Mouse (Mus musculus) lung, postnatal 25 days (tissue): Measurements from ENCODE around the gene Cgref1.
A peak's percentile ranks its signal among the peaks of the same experiment; 100 is the strongest.

Experiments
- DNase-seq: peaks from one replicate; pipeline ENCODE4 v3.0.0; 2022; ENCODE audit warnings: low spot score

The Cgref1 gene

DNA sequence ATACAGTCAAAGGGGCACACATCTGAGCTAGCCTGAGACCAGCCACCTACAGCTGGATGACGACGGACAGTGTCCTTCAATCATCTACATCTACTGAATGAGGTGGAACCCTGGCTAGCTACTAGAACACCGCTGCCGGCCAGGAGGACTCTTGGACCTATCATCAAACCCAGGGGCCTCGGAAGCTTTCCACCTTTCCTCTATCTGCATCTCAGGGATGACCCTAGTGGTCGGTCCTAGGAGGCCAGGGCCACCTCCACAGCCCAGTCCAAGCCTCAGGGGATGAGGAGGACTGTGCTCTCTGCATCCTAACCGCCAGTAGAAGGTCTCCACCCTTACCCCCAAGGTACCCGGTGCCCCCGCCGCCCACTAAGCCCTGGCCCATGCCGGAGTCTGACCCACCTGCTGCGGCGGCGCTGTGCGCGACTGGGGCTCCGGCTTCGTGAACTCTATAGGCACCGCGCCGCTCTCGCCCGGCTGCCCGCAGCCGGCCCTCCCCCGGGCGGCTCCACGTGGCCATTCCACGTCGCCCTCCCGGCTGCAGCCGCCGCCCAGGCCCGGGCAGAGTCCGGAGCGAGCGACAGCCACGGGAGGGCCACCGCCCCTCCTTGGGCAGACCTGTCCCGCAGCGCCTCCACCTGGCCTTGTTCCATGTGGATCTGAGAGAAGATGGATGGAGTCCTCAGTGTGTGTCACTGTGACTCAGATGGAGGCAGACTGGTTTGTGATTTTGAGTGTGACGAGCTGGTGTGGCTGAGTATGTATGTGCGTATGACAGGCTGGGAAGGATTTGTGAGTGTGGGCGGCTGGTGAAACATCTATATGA lies at the start of gene Cgref1:
Gene Cgref1, minus strand, starts transcription at position 636 of the 826 bp plus-strand sequence.
- DNase-seq = peak; percentile 53

DNA sequence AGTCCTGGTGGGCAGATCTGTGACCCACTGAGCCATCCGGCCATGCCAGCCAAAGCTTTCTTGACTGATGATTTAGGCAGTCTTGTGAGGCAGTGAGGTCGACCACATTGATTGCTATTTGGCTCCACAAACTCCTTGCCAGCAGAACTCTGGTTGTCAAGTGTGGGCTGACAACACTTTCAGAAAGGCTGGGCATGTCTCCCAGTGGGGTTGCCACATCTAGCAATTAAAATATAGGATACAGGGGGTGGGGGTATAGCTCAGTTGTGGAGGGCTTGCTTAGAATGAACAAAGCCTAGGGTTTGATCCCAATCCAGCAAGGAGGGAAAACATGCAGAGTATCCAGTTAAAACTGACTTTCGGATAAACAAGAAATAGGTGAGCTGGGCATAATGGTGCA lies 48.7 kb upstream of the Cgref1 start:
- DNase-seq = no peak

- no peak for DNase-seq
These were observed 47.7 kb upstream of the Cgref1 start for GRCm38 (mm10) chr5:30992980-30993676.

GRCm38 (mm10) chr5:30982357-30982756 lies 37.0 kb upstream of the Cgref1 start:
- no peak for DNase-seq

GRCm38 (mm10) chr5:30974870-30975656 lies 29.7 kb upstream of the Cgref1 start:
- DNase-seq = no peak

- no peak for DNase-seq
These were observed 24.0 kb upstream of the Cgref1 start for GRCm38 (mm10) chr5:30969440-30969839.

DNA sequence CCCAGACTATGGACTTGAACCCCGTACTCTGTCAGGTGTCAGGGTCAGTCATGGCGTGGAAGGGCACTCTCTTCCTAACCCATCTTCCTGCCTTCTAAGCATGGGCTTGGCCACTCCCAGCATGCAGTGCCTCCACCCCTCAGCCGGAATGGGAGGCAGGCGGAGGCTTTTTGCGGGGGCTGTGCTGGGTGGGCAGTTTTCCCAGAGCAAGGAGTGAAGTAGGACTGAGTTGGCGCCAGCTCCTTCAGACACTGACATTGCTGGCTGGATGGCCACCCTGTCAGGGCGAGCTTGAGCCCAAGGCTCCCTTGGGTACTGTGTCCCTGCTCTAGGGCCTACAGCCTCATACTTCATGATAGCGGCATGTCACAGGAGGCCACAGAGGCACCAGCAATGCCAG lies 23.0 kb upstream of the Cgref1 start, which contains the start of gene Tcf23:
Gene Tcf23, plus strand, starts transcription at position 247 of the 400 bp plus-strand sequence.
- no peak for DNase-seq

DNA sequence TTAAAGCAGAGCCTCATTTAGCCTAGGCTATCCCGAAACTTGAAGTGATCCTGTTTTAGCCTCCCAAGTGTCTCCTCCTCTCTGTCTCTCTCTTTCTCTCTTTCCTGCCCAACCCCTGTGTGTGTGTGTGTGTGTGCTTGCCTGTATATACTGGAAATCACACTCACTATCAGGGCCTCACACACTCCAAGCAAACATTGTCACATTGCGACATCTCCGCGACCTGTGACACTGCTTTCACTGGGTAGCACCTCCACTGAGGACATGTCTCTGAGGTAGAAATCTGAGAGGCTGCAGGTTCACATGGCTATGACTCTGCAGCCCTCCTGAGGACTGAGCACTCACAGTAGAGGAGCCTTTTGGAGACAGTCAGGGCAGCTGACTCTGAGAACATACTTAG lies 20.8 kb upstream of the Cgref1 start:
- no peak for DNase-seq

DNA sequence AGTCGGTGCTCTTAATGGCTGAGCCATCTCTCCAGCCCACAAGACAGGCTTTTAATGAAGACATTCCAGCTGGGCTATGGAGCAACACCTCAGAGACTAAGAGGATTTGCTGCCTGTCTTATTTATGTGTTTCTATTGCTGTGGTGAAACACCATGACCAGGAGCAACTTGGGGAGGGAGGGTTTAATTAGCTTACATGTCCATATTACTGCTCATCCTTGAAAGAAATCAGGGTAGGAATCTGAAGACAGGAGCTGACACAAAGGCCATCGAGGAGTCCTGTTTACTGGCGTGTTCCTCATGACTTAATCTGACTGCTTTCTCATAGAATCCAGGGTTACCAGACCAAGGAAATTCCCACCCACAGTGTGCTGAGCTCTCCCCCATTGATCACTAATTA lies 18.5 kb upstream of the Cgref1 start:
- no peak for DNase-seq

DNA sequence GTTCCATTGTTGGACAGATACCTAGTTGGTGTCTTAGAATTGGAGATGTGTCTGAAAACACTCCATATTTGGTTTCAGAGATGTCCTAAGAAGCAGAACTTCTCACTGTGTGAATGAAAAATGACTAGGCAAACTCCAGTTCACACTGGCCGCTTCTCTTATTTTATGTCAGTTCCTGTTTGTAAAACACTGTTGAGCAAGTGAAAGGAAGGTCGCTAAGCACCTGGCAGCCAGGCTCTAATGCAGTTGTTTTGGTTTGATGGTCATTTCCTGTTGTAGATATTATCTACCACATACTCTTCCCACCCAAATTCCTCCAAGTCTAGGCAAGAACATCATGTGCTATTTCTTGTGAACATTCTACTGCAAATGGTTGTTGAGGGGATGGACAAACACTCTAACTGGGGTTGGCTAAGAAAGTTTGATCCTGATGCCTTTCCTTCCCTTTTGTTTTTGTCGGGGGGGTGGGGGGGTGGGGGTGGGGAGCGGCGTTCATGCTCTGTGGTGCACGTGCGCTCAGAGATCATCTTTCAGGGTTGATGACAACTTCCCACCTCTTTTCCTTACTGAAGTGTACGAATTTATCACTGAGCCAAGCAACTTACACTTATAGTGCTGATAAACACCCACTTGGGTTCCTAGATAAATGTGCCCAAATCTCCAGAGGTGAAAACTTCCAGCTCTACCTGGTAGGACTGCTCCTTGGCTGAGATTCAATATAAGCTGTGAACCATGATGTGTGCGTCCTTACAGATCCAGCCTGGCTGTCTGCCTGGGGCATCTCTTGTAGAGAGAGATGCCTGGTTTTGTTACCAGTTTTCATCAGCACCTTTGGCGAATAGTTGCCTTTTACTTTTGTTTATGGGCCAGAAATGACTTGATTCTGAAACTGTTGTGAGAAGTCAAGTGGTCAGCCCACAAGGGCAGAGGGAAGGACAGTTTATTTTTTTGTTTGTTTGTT lies 16.4 kb upstream of the Cgref1 start:
- DNase-seq = peak; percentile 55

DNA sequence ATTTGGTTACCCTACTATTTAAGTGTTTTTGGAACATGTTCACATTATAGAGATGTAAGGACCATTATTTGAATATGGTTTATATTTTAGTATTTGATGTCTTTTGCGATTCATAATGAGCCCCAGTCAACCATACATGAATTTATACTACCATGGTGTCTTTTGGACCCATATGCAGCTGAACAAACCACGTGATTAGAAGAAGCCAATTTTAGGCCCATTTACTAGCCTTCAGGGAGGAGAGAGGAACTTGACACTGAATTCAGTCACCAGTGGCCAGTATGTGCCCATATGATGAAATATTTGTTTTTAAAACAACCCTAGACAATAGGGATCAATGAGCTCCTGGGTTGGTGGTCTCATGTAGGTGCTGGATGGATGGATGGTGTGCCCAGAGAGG lies 15.4 kb upstream of the Cgref1 start:
- no peak for DNase-seq

DNA sequence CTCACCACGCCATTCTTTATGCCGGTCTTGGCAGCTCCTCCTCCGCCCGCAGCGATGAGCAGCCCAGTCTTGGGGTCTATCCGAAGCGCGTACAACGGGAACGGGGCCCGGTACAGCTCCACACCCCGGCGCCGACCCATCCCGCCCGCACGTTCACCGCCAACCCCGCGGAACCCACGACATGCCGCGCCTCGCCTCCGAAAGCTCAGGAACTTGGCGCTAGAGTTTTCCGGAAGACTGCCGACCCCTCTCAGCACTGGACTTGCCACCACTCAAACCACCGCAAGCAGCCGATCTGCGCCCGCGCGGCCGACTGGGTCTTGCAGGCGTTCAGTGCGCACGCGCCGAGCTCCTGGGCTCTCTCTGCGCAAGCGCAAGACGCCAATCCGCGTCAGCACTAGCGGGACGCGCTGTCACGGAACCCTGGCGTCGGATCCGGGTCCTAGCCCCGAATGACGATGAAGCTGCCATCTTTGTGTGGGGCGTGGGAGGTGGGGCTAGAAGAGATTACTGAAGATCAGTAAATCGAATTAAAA lies 14.6 kb upstream of the Cgref1 start, which contains the start of gene Preb:
Gene Preb, minus strand, starts transcription at position 396 of the 536 bp plus-strand sequence.
- DNase-seq = peak; percentile 98

DNA sequence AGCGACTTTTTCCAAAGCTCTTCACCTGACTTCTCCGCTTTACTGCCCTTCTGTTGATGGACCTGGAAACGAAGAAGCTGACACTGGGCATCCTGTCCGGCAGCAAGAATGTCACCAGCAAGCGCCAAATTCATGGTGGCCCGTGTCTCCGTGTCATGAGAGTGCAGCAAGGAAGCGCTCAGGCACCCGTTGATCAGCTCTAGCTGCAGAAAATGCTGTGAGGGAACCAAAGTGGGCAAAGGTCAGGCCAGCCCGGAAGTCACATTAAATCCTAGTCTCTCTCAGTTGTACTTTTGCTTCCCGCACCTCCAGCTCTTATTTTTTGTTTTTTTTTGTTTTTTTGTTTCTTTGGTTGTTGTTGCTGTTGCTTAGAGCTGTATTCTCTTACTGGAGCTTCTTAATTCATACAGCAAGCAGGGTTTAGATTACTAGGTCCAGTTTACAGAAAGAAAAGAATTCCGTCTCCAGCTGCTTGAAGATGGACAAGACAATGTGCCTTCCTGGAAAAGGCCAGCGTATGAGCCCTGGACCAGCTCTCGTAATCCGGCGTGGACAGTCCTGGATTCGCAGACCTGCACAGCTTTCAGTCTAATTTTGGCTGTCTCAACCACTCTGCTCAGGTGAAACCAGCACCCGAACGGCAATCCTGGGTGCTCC lies 13.9 kb upstream of the Cgref1 start:
- no peak for DNase-seq

DNA sequence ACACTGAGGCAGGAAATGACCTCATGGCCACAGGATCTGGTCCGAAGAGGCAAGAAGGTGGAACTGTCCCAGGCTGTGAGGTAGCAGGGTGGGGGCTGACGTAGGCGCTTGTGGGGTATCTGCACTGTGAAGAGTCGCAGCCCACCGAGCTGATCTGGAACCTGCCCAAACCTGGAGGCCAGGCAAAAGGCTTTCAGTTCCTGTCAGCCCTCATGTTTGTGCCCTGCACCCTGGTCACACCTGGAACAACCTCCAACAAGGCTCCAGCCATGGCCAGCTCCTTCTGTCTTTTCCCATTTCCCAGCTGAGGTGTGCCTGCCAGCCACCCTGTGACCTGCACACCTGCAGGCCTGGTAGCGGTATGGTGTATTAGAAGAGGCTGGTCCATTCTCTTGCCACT lies 12.5 kb upstream of the Cgref1 start:
- DNase-seq = no peak

- no peak for DNase-seq
These were observed 10.4 kb upstream of the Cgref1 start for GRCm38 (mm10) chr5:30955751-30956150.

GRCm38 (mm10) chr5:30954556-30954955 lies 9.2 kb upstream of the Cgref1 start:
- no peak for DNase-seq

DNA sequence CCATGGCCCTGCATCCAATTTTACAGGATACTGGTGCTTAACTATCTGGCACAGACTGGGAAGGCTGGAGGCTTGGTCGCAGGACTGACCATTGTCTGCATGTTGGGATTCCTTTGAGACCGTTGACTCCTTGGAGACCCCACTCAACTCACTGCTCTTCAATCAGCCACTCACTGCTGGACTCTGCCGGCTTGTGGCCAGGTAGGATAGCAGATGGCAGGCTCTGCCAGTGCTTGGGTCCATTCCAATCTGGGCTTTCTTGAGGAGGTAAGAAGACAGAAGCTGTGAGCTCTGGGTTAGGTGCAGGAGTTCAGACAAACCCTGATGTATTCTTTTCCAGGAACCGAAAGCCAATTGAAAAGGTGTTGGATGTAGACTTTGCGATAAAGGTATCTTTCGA lies 8.7 kb upstream of the Cgref1 start:
- DNase-seq = no peak

- no peak for DNase-seq
These were observed 7.2 kb upstream of the Cgref1 start for GRCm38 (mm10) chr5:30952551-30952950.

DNA sequence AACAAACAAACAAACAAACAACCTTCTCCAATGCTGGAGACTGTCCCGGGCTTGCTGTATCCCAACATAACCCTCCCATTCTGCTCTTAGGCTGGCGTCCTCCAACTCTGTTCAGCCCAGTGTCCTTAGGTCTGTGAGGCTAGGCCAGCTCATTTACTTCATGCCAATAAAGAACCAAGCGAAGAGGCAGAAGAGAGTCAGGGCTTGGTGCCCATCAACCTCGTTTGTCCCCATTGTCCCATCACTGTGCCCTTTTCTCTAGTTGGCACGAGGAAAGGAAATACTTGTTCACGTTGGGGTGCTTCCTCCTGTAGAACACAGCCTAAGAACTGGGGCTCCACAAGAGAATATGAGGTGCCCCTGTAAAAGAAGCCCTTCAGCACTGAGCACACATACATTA lies 6.3 kb upstream of the Cgref1 start:
- DNase-seq = no peak

- DNase-seq = no peak
These were observed 5.5 kb upstream of the Cgref1 start for GRCm38 (mm10) chr5:30950922-30951321.

DNA sequence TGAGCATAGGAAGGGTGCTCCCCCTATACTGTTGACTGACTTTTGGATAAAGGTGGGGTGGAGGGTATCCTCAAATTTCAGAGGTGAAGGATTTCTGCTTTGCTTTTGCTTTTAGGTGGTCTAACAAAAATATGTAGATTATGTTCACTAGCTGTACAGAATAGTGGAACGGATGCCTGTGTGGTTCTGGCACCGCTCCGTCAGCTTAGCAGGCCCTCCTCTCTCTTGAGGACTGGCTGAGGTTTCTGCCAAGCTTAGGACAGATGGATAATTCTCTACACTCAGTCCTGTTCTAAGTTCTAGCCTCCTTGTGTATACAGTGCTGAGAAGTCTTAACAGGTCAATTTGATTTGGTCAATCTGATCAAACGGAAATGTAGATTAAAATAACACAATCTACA lies 5.1 kb upstream of the Cgref1 start:
- DNase-seq = no peak
